Mouse (Mus musculus) thymus, adult 2 months (tissue): ENCODE results near the gene Cep162.

Experiments
- CTCF ChIP-seq: fragments of 200-500 bp; IDR thresholded peaks from 2 replicates; pipeline ENCODE4 v1.5.1; 2012; ENCODE audit warnings: mild to moderate bottlenecking, control low read depth, low read length, moderate library complexity, borderline replicate concordance; ENCODE audit not compliant: control insufficient read depth, poor library complexity, insufficient read depth; ENCODE audit errors: extremely low read depth
- POLR2A ChIP-seq: fragments of 200-500 bp; IDR thresholded peaks from 2 replicates; pipeline ENCODE4 v1.6.1; 2012; ENCODE audit warnings: mild to moderate bottlenecking, low read length, control low read depth, moderate library complexity; ENCODE audit not compliant: control insufficient read depth, poor library complexity, insufficient read depth; ENCODE audit errors: extremely low read depth

DNA sequence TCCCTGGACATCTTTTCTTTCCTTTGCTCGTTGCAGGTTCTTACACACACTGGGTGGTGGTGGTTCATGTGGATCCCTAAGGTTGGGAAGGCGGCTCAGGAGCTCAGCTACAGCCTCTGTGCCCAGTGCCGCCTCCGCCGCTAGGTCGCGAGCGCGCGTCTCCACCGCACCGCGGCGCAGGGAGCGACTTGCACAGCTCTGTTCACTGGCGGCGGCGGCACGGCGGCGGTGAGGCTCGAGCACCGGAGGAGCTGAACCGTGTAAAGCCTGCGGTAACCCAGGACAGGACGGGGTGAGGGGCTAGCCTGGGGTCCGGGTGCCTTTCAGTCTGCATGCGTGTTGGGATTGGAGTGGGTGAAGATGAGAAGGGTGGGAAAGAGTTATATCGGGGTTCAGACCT, 111.2 kb downstream of the Cep162 start, which contains the start of gene Mrap2:
- no peak for TF ChIP-seq CTCF
- TF ChIP-seq POLR2A, result no peak
